Mouse (Mus musculus) brown adipose tissue, adult 24 weeks (tissue): ENCODE measurements around the gene Clasp1. TPM values are rescaled to one million over a fixed set of nuclear protein-coding genes. Genes with fewer than 3 reads are reported as not detected.

Experiments
- H3K27ac ChIP-seq: fragments of 200-500 bp; replicated peaks from 2 replicates; pipeline ENCODE4 v1.5.1; 2012; ENCODE audit warnings: low read depth, mild to moderate bottlenecking, low read length
- H3K4me1 ChIP-seq: fragments of 200-500 bp; 2 replicates; pipeline ENCODE4 v1.6.1; 2012; ENCODE audit warnings: low read length, mixed read lengths; ENCODE audit not compliant: control insufficient read depth, insufficient read depth, insufficient read length
- H3K4me3 ChIP-seq: fragments of 200-500 bp; 2 replicates; pipeline ENCODE4 v1.5.1; 2012; ENCODE audit warnings: low read depth, mild to moderate bottlenecking, low read length, moderate library complexity; ENCODE audit not compliant: insufficient read depth
- polyA plus RNA-seq: library from polyadenylated mRNA; stranded (reverse); fragments of >200 nt; gene quantifications from 2 replicates; pipeline ENCODE4 v1.2.4, GENCODE M21; 2012; ENCODE audit not compliant: missing spikeins, insufficient read depth, insufficient read length

The Clasp1 gene
- polyA plus RNA-seq = 11.5 and 15.4 TPM in 2 replicates

DNA sequence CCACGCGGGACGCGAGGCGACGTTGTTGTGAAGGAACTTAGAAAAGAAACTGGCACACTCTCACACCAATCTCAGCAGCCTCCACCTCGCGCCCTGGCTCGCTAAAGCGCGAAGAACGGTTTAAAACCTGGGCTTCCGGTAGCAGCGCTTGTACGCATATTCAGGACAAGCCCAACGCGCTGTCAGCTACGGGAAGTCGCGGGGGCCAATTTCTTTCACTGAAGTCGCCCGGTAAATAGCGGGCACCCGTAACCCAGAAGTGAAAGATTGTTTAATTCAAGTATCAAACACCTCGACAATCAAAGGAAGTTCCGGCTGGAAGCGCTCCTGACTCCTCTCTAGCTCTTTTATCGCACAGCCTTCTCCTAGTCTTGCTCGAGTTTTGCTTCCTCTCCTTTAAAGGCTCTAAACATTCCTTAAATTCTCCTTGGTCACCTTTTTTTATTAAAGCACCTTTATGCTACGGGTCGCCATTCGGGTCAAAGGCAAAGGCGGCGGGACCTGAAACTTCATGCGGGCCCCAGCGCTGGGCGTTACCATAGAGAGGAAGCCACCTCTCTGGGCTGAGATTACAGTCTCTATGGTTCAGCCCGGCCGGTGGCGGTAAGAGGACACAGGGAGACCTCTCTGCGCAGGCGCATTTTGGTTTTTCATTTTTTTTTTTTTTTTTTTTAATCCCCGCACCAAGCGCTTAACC is at the start of gene Clasp1:
Clasp1 (plus strand) TSS at position 302 of the 697 bp plus-strand sequence.
- Histone ChIP-seq H3K4me3 (peak within 1 kb of the TSS; percentile 89), H3K4me1 (peaks cover 9% of the 10 kb centered on the region), H3K27ac (peak within 1 kb of the TSS; percentile 94)

DNA sequence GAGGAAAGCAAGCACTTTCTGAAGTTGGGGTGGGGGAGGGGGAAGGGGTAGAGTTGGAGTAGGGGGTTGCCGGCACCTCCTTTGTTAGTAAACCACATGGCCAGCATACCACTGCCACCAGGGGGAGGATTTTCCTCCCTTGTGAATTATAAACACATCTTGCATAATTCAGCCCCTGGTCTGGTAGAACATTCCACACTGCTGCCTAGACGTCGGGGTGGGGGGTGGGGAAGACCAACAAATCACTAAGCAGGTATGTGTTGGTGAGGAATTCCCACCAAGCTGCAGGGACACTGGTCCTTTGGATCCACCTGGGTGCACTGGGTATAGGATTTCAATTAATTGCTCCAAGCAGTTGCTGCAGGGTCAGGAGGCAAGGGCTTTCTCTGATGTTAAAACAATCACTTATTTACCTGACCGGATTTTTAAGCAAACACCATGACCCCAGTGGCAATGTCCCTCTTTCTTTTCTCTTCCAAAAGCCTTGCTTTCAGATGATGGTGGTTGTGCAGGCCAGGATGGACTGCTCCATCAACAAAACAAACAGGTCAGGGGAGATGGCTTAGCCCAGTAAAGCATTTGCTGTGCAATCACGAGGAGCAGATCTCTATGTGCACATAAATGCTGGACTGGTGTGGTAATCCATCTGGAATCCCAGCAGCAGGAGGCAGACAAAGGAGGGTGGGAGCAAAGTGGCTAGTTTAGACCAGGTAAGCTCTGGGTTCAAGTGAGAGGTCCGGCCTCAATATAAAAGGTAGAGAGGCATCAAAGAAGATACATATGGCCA is 45.0 kb upstream of the Clasp1 start:
- H3K27ac ChIP-seq = no peak overlapping the region
- H3K4me1 ChIP-seq = no peaks in the 10 kb centered on the region
- no peak overlapping the region for H3K4me3 ChIP-seq

DNA sequence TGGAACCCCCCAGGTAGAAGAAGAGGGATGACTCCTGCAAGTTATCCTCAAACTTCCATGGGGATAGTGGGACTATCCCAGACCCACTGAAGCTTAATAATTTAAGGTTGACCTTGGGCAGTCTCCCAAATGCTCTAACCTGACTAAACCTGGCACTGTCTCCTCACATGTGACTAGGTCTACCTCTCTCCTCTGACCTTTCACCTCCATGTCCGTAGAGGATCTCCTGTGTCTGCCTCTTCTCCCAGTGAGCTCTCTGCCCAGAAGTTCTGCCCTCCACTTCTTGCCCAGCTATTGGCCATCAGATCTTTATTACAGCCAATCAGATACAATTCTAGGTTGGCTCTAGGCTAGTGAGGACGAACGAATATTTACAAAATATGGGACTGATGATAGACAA is 38.9 kb upstream of the Clasp1 start:
- H3K4me1 ChIP-seq = no peaks in the 10 kb centered on the region
- no peak overlapping the region for H3K27ac ChIP-seq
- no peak overlapping the region for H3K4me3 ChIP-seq

DNA sequence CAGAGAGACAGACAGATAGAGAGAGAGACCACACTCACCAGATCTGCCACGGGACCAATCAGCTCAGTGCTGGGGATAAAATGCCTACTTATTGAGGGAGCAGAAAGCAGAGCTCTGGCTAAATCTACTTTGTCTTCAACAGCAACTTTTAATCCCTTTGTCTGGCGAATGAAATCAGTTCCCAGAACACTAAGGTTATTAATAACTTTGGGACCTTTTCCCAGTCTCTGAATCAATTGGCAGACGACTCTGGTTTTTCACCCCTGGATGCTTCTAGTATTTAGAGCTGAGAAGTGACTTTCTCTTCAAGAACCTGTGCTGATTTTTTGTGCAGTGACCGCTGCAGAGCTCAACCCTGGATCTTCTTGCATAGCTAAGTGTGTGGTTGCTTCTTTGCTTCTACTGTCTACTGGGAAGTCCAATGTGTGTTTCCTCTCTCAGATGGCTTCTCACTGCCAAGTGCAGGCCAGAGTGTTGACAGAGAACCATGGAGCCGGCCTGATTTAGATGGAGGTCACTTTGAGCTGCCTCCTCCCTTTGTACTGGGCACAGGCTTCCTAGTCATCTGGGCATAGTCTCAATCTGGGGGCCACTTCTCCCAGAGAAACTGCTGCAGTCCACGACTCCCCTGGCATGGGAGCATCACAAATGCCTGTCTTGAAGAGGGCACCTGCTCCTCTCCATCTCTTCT is 29.6 kb upstream of the Clasp1 start:
- H3K27ac ChIP-seq = no peak overlapping the region
- H3K4me3 ChIP-seq = no peak overlapping the region

DNA sequence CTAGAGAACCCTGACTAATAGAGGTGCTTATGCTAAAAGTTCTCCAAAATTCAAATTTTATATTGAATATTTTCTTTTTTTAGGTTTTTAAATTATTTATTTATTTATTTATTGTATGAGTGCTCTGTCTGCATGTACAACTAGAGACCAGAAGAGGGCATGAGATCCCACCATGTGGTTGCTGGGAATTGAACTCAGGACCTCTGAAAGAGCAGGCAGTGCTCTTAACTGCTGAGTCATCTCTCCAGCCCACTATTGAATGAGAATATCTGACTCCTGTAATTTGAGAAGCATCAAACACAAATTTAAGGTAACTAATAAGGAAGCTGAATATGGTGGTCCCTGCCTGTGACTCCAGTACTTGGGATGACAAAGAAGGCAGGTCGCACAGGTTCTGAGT is 20.9 kb upstream of the Clasp1 start:
- H3K4me1 ChIP-seq = no peaks in the 10 kb centered on the region
- H3K4me3 ChIP-seq = no peak overlapping the region
- no peak overlapping the region for H3K27ac ChIP-seq

More for the DNA sequence above, 29.6 kb upstream of the Clasp1 start:
- no peaks in the 10 kb centered on the region for H3K4me1 ChIP-seq

DNA sequence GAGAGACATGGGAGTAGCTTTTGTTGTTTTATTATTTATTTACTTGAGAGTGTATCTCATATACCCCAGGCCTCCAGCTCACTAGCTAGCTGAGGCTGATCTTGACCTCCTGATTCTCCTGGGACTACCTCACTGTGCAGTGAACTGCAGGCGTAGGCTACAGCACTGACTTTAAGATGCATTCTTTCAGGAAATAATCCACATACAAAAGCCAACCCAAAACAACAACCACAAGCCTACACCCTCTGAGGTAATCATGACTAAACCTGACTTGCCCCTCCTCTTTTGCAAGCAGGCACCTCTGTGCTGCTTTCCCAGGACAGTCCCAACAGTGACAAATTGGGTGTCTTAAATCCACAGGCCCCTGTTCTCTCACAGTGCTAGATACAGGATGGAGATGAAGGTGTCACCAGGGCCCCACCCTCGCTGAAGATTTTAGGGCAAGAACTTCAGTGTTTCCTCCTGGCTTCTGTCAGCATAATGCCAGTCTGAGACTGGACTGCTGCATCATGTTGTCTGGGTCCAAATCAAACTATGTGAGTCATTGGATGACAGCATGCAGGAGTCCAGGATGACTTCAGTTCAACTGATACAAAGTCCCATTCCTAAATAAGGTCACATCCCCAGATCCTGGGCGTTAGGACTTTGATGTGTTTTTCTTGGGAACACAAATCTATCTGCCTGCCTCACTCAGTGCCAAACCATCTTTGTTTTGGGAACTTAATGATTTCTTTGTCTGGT is 20.0 kb upstream of the Clasp1 start:
- Histone ChIP-seq H3K4me3 (no peak overlapping the region), H3K4me1 (no peaks in the 10 kb centered on the region), H3K27ac (no peak overlapping the region)

DNA sequence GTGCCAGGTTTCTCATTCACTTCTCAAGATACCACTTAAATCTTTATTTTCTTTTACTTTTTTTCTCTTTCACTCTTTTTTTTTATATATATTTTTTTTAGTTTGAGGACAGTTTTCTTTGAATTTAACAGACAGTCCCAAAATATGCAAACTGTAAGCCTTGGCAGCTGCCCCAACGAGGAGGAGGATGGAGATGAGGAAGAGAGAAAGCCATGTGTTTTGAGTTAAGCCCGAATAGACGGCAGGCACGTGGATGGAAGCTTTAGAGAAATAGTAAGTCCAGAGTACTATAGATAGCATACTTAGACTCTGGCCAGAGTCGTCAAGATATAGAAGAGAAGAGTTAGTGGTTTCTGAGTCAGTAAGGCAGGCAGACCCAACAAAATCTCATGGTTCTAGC is 11.1 kb upstream of the Clasp1 start:
- Histone ChIP-seq H3K27ac (no peak overlapping the region), H3K4me3 (no peak overlapping the region), H3K4me1 (no peaks in the 10 kb centered on the region)

DNA sequence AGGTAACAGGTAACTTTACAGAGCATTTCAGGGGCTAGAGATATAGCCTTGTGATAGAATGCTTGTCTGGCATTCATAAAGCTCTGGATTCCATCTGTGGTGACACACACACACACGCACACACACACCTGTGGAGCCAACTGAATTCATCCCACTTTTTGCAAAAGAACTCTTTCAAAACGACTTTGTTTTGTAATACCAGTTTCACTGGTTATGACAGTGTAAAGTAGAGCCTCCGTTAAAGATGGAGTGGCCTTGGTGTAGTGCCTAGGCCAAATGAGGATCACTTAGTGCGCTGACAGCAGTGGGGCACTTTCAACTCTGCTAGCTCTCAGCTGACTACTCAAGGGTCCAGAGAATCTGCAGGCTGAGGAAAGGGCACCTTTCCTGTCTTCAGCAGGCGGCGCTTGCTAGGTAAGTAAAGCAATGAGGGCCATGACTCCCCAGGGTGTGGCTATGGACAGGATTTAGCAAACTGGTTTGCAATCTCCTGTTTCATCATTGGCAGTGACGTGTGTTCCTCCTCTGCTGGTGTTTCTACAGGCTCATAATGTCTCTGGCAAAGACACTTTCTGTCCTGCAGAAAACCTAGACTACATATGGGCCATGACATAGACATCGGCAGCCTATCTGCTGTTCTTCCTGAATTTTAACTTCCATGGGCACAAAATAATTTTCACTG is 8.6 kb upstream of the Clasp1 start:
- Histone ChIP-seq H3K4me1 (no peaks in the 10 kb centered on the region), H3K27ac (no peak overlapping the region)

DNA sequence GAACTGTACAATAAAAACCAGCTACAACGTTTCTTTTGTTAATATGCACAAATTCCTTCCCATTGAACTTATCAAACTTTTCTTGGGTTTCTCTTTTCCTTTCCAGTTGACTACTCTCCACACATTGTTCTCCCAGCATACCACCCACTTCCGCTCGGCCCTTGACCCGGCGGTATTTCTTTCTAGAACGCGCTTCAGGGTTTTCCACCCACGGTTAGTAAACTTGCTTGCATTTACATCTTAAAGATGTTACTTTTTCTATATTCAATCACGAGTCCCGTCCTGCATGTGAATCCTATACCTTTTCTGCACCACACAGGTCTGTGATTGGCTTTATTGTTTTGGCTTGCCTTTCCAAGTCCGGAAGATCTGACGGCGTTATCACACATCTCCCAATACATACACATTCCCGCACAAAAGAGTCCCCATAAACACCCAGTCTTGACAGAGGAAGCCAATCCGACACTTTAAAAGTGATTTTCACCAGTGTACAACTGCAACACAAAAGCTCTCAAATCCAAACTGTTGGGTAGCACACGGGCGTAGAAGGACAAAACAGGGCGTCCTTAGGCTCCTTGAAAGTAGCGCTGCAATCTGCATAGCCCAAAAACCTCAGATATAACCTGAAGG is 616 bp upstream of the Clasp1 start:
- Histone ChIP-seq H3K4me1 (peaks cover 9% of the 10 kb centered on the region; the same call in 1 of the 2 replicates), H3K27ac (peak overlapping the region; percentile 56), H3K4me3 (peak overlapping the region; percentile 81)

More for the DNA sequence above, 8.6 kb upstream of the Clasp1 start:
- H3K4me3 ChIP-seq = no peak overlapping the region

DNA sequence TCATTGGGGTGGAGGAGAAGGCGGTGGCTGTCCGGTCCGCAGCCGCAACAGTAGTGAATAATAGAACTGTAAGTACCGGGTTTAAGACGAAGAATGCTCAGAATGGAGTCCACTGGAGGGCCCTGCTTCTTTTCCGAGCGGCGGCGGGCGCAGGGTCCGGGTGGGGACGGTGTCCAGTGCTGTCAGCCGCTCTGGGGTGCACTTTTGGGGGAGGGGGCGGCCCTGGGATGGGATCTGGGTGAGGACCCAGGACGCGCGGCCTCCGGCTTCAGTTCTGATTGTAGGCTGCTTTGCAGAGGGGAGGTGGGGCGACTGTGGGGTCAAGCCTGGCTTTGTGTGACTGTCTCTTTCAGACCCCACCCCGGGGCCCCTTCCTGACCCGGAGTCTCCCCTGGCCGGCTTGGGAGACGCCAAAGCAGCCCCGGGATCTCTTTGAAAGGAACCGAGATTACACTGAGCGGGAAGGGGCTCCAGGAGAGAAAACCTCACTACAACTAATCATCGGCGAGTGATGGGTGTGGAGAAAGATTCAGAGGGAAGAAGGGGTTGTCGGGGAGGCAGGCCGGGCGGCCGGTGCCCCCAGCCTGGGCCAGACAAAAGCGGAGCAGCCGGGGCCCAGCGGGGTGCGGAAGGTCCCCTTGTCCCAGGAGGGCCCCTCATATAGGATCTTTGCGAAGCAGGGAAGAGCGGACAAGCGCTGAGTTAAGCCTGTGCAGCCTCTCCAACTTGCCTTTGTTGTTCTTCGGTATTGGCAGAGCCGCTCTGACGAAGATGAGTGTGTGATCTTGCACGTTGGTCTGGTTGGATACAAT is 802 bp downstream of the Clasp1 start:
- Histone ChIP-seq H3K4me3 (peak overlapping the region; percentile 89), H3K4me1 (peaks cover 9% of the 10 kb centered on the region), H3K27ac (peak overlapping the region; percentile 53)

DNA sequence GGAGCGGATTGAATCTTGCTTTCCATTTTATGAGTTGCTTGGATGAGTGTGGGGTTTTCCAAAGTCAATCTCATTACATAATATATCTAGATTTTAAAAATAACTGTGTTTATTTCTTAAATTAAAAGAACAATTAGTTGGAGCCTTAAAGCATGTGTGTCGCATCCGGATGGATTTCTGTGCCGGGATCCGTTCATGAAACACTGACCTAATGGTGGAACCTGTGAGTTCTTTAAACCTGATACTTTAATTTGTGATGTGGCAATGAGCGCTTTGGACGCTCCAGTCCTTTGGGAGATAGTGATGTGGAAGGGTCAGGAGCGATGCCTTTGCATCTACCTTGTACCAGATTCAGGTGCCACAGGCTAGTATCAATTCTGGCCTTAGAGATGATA is 1.4 kb downstream of the Clasp1 start:
- peaks cover 9% of the 10 kb centered on the region for H3K4me1 ChIP-seq
- peak overlapping the region; percentile 10; the same call in 1 of the 2 replicates for H3K27ac ChIP-seq
- peak overlapping the region; percentile 89 for H3K4me3 ChIP-seq

DNA sequence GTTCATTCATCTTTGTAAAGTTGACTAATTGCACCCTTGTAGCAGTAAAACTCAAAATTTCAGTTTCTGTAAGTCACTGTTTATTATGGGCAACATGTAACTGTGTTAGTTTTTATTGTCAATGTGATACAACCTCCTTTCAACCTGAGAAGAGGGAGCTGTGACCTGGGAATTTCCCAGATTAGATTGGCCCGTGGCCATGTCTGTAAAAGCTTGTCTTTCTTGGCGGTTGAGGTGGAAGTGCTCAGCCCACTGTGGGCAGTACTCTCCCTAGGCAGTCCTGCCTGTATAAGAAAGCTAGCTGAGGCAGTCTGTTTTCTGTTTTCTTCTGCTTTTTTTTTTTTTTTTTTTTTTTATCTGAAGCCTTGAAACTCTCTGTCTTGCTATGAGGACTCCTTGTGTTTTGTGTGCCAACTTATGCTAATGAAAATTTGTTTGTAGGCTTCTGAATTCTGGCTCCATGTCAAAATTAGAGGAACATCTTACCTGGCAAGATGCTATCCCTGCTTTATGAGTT is 2.1 kb downstream of the Clasp1 start:
- no peak overlapping the region for H3K27ac ChIP-seq
- peaks cover 9% of the 10 kb centered on the region for H3K4me1 ChIP-seq
- H3K4me3 ChIP-seq = no peak overlapping the region

DNA sequence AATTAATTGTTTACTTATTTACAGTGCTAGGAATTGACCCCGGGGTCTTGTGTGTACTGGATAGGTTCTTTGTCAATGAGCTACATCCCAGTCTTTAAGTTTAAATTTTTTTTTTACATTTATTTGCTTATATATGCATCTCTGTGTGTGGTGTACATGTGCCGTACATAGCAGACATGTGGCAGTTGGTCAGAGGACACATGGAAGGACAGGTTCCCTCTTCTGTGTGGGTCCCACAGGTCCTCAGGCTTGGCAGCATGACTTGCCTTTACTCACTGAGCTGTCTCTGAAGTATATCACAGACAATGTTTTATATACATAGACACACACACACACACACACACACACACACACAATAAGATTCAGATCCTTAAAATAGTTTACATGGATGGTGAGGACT is 3.4 kb downstream of the Clasp1 start:
- H3K4me1 ChIP-seq = peaks cover 9% of the 10 kb centered on the region
- H3K4me3 ChIP-seq = no peak overlapping the region
- no peak overlapping the region for H3K27ac ChIP-seq
